Mouse (Mus musculus) liver, embryonic 14.5 days (tissue): Measurements from ENCODE around the gene Gm48551.

Source experiments
- CTCF ChIP-seq: IDR thresholded peaks from 2 replicates; pipeline ENCODE4 v1.5.1; 2016; ENCODE audit warnings: antibody characterized with exemption, low read depth, control low read depth
- EP300 ChIP-seq: IDR thresholded peaks from 2 replicates; pipeline ENCODE4 v1.6.1; 2016; ENCODE audit warnings: antibody characterized with exemption, low read depth

DNA sequence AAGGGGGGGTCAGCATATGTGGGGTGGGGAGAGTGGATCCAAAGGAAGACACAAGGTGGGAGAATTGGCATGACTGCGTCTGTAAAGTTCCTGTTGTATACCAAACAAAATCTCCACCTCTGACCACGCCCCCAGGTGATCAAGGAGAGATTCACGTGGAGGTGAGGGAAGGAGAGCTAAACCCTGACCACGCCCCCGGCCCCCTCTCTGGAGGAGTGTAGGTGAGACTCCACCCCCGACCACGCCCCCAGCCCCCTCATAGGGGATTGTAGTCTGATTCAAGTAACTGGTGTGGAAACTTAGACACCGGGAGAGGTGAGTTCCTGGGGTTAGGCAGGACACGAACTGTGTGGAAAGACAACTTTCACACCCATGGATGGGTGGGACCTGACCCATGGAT, 19.8 kb downstream of the Gm48551 start:
- TF ChIP-seq CTCF (no peak), EP300 (no peak)
